Mouse (Mus musculus): Measurements from ENCODE around the gene Tmed4.
"Not testable (repeated sequence)": the region's sequence is repeated elsewhere in the genome, so short reads cannot be mapped to it uniquely, and the experiment has no call there.

Tmed4 gene

GRCm38 (mm10) chr11:6267320-6268254, 7.1 kb downstream of the Tmed4 start, which contains the start of gene Ddx56:
Gene Ddx56 (minus strand): TSS chr11:6267772.
- peak; percentile 92 to 95 for DNase-seq

GRCm38 (mm10) chr11:6266621-6267020, 8.0 kb downstream of the Tmed4 start:
- no peak for DNase-seq

- DNase-seq, result peak; percentile 40 to 58
Measured at GRCm38 (mm10) chr11:6261434-6262082, 13.1 kb downstream of the Tmed4 start.

GRCm38 (mm10) chr11:6259413-6259812, 15.3 kb downstream of the Tmed4 start:
- no peak for DNase-seq

GRCm38 (mm10) chr11:6256490-6257072, 18.1 kb downstream of the Tmed4 start:
- no peak for DNase-seq

- DNase-seq, result not testable (repeated sequence)
Measured at GRCm38 (mm10) chr11:6254602-6255001, 20.1 kb downstream of the Tmed4 start.

GRCm38 (mm10) chr11:6252824-6253223, 21.8 kb downstream of the Tmed4 start:
- DNase-seq, result no peak

GRCm38 (mm10) chr11:6252248-6252647, 22.4 kb downstream of the Tmed4 start:
- DNase-seq, result no peak

- no peak for DNase-seq
Measured at GRCm38 (mm10) chr11:6244707-6245106, 30.0 kb downstream of the Tmed4 start.

GRCm38 (mm10) chr11:6233025-6233424, 41.6 kb downstream of the Tmed4 start:
- no peak for DNase-seq

GRCm38 (mm10) chr11:6230012-6230411, 44.7 kb downstream of the Tmed4 start, which contains the start of gene Npc1l1:
Gene Npc1l1 (minus strand): TSS chr11:6230143.
- DNase-seq, result no peak

GRCm38 (mm10) chr11:6224541-6225229, 50.0 kb downstream of the Tmed4 start:
- DNase-seq, result no peak

GRCm38 (mm10) chr11:6222187-6222586, 52.5 kb downstream of the Tmed4 start:
- no peak for DNase-seq

All from lung, adult 18-20 months (tissue).